Mouse (Mus musculus) ovary, adult 10 weeks (tissue): ENCODE results near the gene Ackr1. TPM values are rescaled to one million over a fixed set of nuclear protein-coding genes. Genes with fewer than 3 reads are reported as not detected.

Source experiments
- polyA plus RNA-seq: library from polyadenylated mRNA; stranded (reverse); fragments of 350-450 nt; fragmentation: Illumina TruSeq; extraction: RNeasy Lipid Tissue Mini Kit (QIAGEN cat#74804); gene quantifications from one replicate; pipeline ENCODE4 v1.2.3, GENCODE M21; 2014

Ackr1 gene
- polyA plus RNA-seq: not detected

DNA sequence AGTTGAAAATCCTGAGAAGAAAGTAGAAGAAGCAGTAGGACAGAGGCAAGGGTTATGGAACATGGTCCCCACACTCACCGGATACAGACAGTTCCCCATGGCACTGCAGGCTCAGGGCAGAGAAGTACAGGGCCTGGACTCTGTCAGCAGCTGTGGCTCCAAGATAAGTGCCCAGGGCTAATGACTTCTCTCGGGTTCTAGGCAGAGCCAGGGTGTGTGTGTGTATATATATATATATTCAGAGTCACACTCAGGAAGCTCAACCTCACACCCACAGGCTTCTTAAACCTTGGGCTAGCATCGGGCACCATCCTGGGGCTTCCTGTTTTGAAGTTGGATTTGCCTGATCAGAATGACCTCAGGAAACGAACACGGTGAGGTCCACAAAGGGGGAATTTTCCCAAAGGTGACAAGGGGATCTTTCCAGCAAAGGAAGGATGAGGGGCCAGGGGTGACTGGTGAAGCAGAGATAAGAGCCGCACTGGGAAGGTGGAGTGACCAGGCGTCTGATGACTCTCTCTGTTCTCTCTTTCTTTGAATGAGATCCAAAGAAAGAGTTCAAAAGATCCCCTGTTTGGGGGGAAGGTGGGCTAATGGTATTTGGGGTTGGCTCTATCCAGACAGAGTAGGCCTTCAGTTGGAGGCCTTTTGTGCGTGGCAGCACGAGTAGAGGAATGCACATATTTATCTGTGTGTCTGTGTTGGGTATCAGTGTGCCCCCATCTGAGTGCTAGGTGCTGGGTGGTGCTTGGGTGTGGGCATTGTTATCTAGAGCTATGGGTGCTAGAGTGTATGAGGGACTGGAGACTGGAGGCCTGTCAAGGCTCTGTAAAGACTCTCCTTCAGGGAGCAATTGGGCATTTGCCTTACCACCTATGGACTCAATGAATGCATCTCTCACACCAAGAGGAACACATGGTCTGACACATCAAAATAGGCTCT, at the start of gene Ackr1:
Gene Ackr1, minus strand, starts transcription at position 439 of the 942 bp plus-strand sequence.

GRCm38 (mm10) chr1:173367356-173368046, 34.0 kb upstream of the Ackr1 start, which contains the start of gene Cadm3:
Gene Cadm3 (minus strand): TSS chr1:173367695.

GRCm38 (mm10) chr1:173350372-173350957, 16.9 kb upstream of the Ackr1 start, which contains the start of gene Aim2:
Gene Aim2 (plus strand): TSS chr1:173350879.

Other genes starting within 250 kb of the Ackr1 start
- not detected for gene Olfr1408, start 196.4 kb downstream of the Ackr1 start, polyA plus RNA-seq
- gene Olfr1406, start 143.1 kb downstream of the Ackr1 start, polyA plus RNA-seq: not detected
- not detected for gene Olfr218, start 135.9 kb downstream of the Ackr1 start, polyA plus RNA-seq
- not detected for gene Olfr1404, start 121.4 kb downstream of the Ackr1 start, polyA plus RNA-seq
- 1.8 TPM for gene Fcer1a, start 106.5 kb downstream of the Ackr1 start, polyA plus RNA-seq
- not detected for gene Olfr418, start 67.7 kb downstream of the Ackr1 start, polyA plus RNA-seq
- gene Mptx2, start 56.0 kb downstream of the Ackr1 start, polyA plus RNA-seq: not detected
- 4.2 TPM for gene Aim2, start 17.1 kb upstream of the Ackr1 start, polyA plus RNA-seq
- 1.3 TPM for gene Cadm3, start 33.9 kb upstream of the Ackr1 start, polyA plus RNA-seq
- gene Ifi206, start 157.3 kb upstream of the Ackr1 start, polyA plus RNA-seq: 1.0 TPM
- not detected for gene Ifi214, start 202.2 kb upstream of the Ackr1 start, polyA plus RNA-seq